Mouse (Mus musculus) cerebellum, postnatal 10 days (tissue): ENCODE results near the gene Arhgef15.
"Not testable (repeated sequence)": the region's sequence is repeated elsewhere in the genome, so short reads cannot be mapped to it uniquely, and the experiment has no call there.

ENCODE experiments used
- DNase-seq, 2 experiments: peaks; one replicate each; pipeline ENCODE4 v3.0.0; 2021; ENCODE audit warnings: mixed read lengths in 2 of 2

Gene Arhgef15

GRCm38 (mm10) chr11:68957308-68957707 is at the start of gene Arhgef15:
TSS of gene Arhgef15 (minus strand) at chr11:68957480.
- no peak for DNase-seq

- not testable (repeated sequence) for DNase-seq
These were observed 49.3 kb upstream of the Arhgef15 start for GRCm38 (mm10) chr11:69006575-69006974.

- DNase-seq: no peak
These were observed 47.9 kb upstream of the Arhgef15 start for GRCm38 (mm10) chr11:69005193-69005592.

GRCm38 (mm10) chr11:69003592-69003991 is 46.3 kb upstream of the Arhgef15 start:
- DNase-seq: peak; percentile 41 to 56

GRCm38 (mm10) chr11:69002782-69003181 is 45.5 kb upstream of the Arhgef15 start:
- DNase-seq: not testable (repeated sequence)

- no peak for DNase-seq
These were observed 39.8 kb upstream of the Arhgef15 start for GRCm38 (mm10) chr11:68997080-68997479.

GRCm38 (mm10) chr11:68994377-68994776 is 37.1 kb upstream of the Arhgef15 start:
- peak; percentile 33 to 52 for DNase-seq

GRCm38 (mm10) chr11:68993122-68993521 is 35.8 kb upstream of the Arhgef15 start:
- peak; percentile 93 to 95 for DNase-seq

- DNase-seq: peak; percentile 86 to 91
These were observed 31.1 kb upstream of the Arhgef15 start for GRCm38 (mm10) chr11:68988341-68988740.

- DNase-seq: peak; percentile 75 to 79
These were observed 30.1 kb upstream of the Arhgef15 start for GRCm38 (mm10) chr11:68987365-68987882.

GRCm38 (mm10) chr11:68982639-68983369 is 25.5 kb upstream of the Arhgef15 start:
- peak; percentile 91 to 92 for DNase-seq

- DNase-seq: no peak
These were observed 23.6 kb upstream of the Arhgef15 start for GRCm38 (mm10) chr11:68980919-68981318.

- no peak for DNase-seq
These were observed 22.0 kb upstream of the Arhgef15 start for GRCm38 (mm10) chr11:68979320-68979733.

GRCm38 (mm10) chr11:68975601-68976000 is 18.3 kb upstream of the Arhgef15 start:
- no peak for DNase-seq

- DNase-seq: no peak
These were observed 17.8 kb upstream of the Arhgef15 start, which contains the start of gene Rangrf for GRCm38 (mm10) chr11:68975085-68975484. TSS of gene Rangrf (minus strand) at chr11:68975185.

GRCm38 (mm10) chr11:68974059-68974450 is 16.8 kb upstream of the Arhgef15 start:
- DNase-seq: no peak

GRCm38 (mm10) chr11:68973250-68974058 is 16.2 kb upstream of the Arhgef15 start:
- peak; percentile 93 to 94 for DNase-seq

GRCm38 (mm10) chr11:68970232-68970631 is 13.0 kb upstream of the Arhgef15 start:
- DNase-seq: peak in 1 of 2 experiments; percentile 35

GRCm38 (mm10) chr11:68968752-68969151 is 11.5 kb upstream of the Arhgef15 start:
- DNase-seq: no peak

- DNase-seq: peak; percentile 93 to 96
These were observed 10.3 kb upstream of the Arhgef15 start, which contains the start of gene Slc25a35 for GRCm38 (mm10) chr11:68967337-68968282. TSS of gene Slc25a35 (plus strand) at chr11:68968131.

GRCm38 (mm10) chr11:68966554-68966953 is 9.3 kb upstream of the Arhgef15 start:
- no peak for DNase-seq

GRCm38 (mm10) chr11:68965845-68966244 is 8.6 kb upstream of the Arhgef15 start:
- peak; percentile 85 to 91 for DNase-seq
